Mouse (Mus musculus) heart, embryonic 15.5 days (tissue): ENCODE results near the gene 1700069L16Rik. TPM values are rescaled to one million over a fixed set of nuclear protein-coding genes. Genes with fewer than 3 reads are reported as not detected.
A peak's percentile ranks its signal among the peaks of the same experiment; 100 is the strongest.

Source experiments
- ATAC-seq: fragments of 200-750 bp; cut with Nextera tagmentation; replicated peaks from 2 replicates; pipeline ENCODE4 v1.8.0; 2017; ENCODE audit warnings: low read depth, moderate TSS enrichment; ENCODE audit not compliant: insufficient number of reproducible peaks, insufficient read depth, low FRiP score
- H3K27ac ChIP-seq: fragments of 300-500 bp; sonication (generic); 2 replicates; pipeline ENCODE4 v1.5.1; 2015; ENCODE audit warnings: mild to moderate bottlenecking, inconsistent platforms
- H3K27me3 ChIP-seq: fragments of 300-500 bp; sonication (generic); 2 replicates; pipeline ENCODE4 v1.6.1; 2015; ENCODE audit warnings: inconsistent platforms
- H3K36me3 ChIP-seq: fragments of 300-500 bp; sonication (generic); 2 replicates; pipeline ENCODE4 v1.6.1; 2015; ENCODE audit warnings: mild to moderate bottlenecking, inconsistent platforms
- H3K4me1 ChIP-seq: fragments of 300-500 bp; sonication (generic); replicated peaks from 2 replicates; pipeline ENCODE4 v1.6.1; 2015; ENCODE audit warnings: inconsistent platforms
- H3K4me2 ChIP-seq: fragments of 300-500 bp; sonication (generic); 2 replicates; pipeline ENCODE4 v1.6.1; 2015; ENCODE audit warnings: inconsistent platforms, mild to moderate bottlenecking, moderate library complexity
- H3K4me3 ChIP-seq: fragments of 300-500 bp; sonication (generic); 2 replicates; pipeline ENCODE4 v1.5.1; 2015; ENCODE audit warnings: mild to moderate bottlenecking, inconsistent platforms
- H3K9ac ChIP-seq: fragments of 300-500 bp; sonication (generic); 2 replicates; pipeline ENCODE4 v1.6.1; 2015; ENCODE audit warnings: mild to moderate bottlenecking, inconsistent platforms
- H3K9me3 ChIP-seq: fragments of 300-500 bp; sonication (generic); replicated peaks from 2 replicates; pipeline ENCODE4 v1.6.1; 2016; ENCODE audit warnings: inconsistent platforms
- WGBS: fragments of 180-500 bp; shearing (Covaris S2); methylation state at CpG from one replicate; pipeline ENCODE4 v1.1.7; 2015; ENCODE audit warnings: mixed read lengths; 5-methylcytosine and 5-hydroxymethylcytosine counted together
- polyA plus RNA-seq: library from polyadenylated mRNA; unstranded; fragments of >200 nt; fragmentation: Nextera tagmentation; extraction: Ambion mirVana; gene quantifications from 2 replicates; pipeline ENCODE4 v1.2.1, GENCODE M21; 2015

The 1700069L16Rik gene
- polyA plus RNA-seq, result not detected in 2 replicates

GRCm38 (mm10) chr5:113724446-113724845, at the start of gene 1700069L16Rik:
Gene 1700069L16Rik, minus strand, starts transcription at chr5:113724772.
- Histone ChIP-seq H3K27ac (no peak within 1 kb of the TSS), H3K4me2 (no peak within 1 kb of the TSS), H3K4me1 (no peaks in the 10 kb centered on the region), H3K27me3 (peaks cover 28% of the 10 kb centered on the region), H3K4me3 (no peak within 1 kb of the TSS), H3K36me3 (no peaks in the 10 kb centered on the region), H3K9ac (no peak within 1 kb of the TSS), H3K9me3 (no peaks in the 10 kb centered on the region)
- WGBS, result 2% methylated on average over 15 of the region's 15 CpGs
- 0 out of 2 replicates have a peak, but pooled peaks have one; percentile 18 for ATAC-seq

- Histone ChIP-seq H3K4me2 (peak overlapping the region; percentile 96), H3K4me3 (peak overlapping the region; percentile 100), H3K27me3 (no peaks in the 10 kb centered on the region), H3K36me3 (peaks cover 40% of the 10 kb centered on the region), H3K27ac (no peak overlapping the region), H3K9ac (peak overlapping the region; percentile 77; the same call in 1 of the 2 replicates), H3K9me3 (no peaks in the 10 kb centered on the region), H3K4me1 (peaks cover 24% of the 10 kb centered on the region)
- ATAC-seq, result peak; percentile 25; the same call in 1 of the 2 replicates
- under 1% methylated on average over 7 of the region's 7 CpGs for WGBS
These were observed 49.1 kb upstream of the 1700069L16Rik start for GRCm38 (mm10) chr5:113773664-113774063.

GRCm38 (mm10) chr5:113772905-113773519, 48.4 kb upstream of the 1700069L16Rik start:
- Histone ChIP-seq H3K4me3 (peak overlapping the region; percentile 100), H3K4me1 (peaks cover 28% of the 10 kb centered on the region), H3K9ac (peak overlapping the region; percentile 77), H3K36me3 (peaks cover 40% of the 10 kb centered on the region), H3K4me2 (peak overlapping the region; percentile 96), H3K27me3 (no peaks in the 10 kb centered on the region), H3K9me3 (no peaks in the 10 kb centered on the region), H3K27ac (peak overlapping the region; percentile 97)
- WGBS, result 2% methylated on average over 23 of the region's 38 CpGs
- ATAC-seq, result peak; percentile 5; the same call in 1 of the 2 replicates

GRCm38 (mm10) chr5:113772450-113772895, 47.9 kb upstream of the 1700069L16Rik start, which contains the start of the genes Sart3 and Iscu:
Gene Sart3, minus strand, starts transcription at chr5:113772510.
Gene Iscu, plus strand, starts transcription at chr5:113772748.
- peak; percentile 90 for ATAC-seq
- H3K4me3 ChIP-seq, result peak within 1 kb of the TSS; percentile 100
- H3K27me3 ChIP-seq, result no peaks in the 10 kb centered on the region
- peaks cover 43% of the 10 kb centered on the region for H3K36me3 ChIP-seq
- peak within 1 kb of the TSS; percentile 96 for H3K4me2 ChIP-seq
- peak within 1 kb of the TSS; percentile 98 for H3K9ac ChIP-seq
- H3K9me3 ChIP-seq, result no peaks in the 10 kb centered on the region
- under 1% methylated on average over 49 of the region's 49 CpGs for WGBS
- peak within 1 kb of the TSS; percentile 97 for H3K27ac ChIP-seq
- H3K4me1 ChIP-seq, result peaks cover 28% of the 10 kb centered on the region

GRCm38 (mm10) chr5:113771213-113772162, 46.9 kb upstream of the 1700069L16Rik start:
- Histone ChIP-seq H3K4me2 (peak overlapping the region; percentile 96), H3K9ac (peak overlapping the region; percentile 98), H3K36me3 (peaks cover 42% of the 10 kb centered on the region), H3K4me1 (peaks cover 28% of the 10 kb centered on the region), H3K4me3 (peak overlapping the region; percentile 100), H3K9me3 (no peaks in the 10 kb centered on the region), H3K27me3 (no peaks in the 10 kb centered on the region), H3K27ac (peak overlapping the region; percentile 97)
- peak; percentile 79 for ATAC-seq
- WGBS, result under 1% methylated on average over 92 of the region's 97 CpGs

- H3K9ac ChIP-seq, result no peak overlapping the region
- H3K4me1 ChIP-seq, result peaks cover 25% of the 10 kb centered on the region
- no peak overlapping the region for H3K4me2 ChIP-seq
- no peak for ATAC-seq
- H3K9me3 ChIP-seq, result no peaks in the 10 kb centered on the region
- H3K36me3 ChIP-seq, result peaks cover 29% of the 10 kb centered on the region
- 91% methylated on average over 8 of the region's 8 CpGs for WGBS
- H3K27ac ChIP-seq, result no peak overlapping the region
- H3K27me3 ChIP-seq, result no peaks in the 10 kb centered on the region
- H3K4me3 ChIP-seq, result no peak overlapping the region
These were observed 44.2 kb upstream of the 1700069L16Rik start for GRCm38 (mm10) chr5:113768806-113769205.

GRCm38 (mm10) chr5:113765641-113766526, 41.3 kb upstream of the 1700069L16Rik start:
- Histone ChIP-seq H3K9ac (no peak overlapping the region), H3K27me3 (no peaks in the 10 kb centered on the region), H3K4me3 (no peak overlapping the region), H3K4me1 (peaks cover 18% of the 10 kb centered on the region), H3K36me3 (peaks cover 55% of the 10 kb centered on the region), H3K4me2 (no peak overlapping the region), H3K9me3 (no peaks in the 10 kb centered on the region), H3K27ac (no peak overlapping the region)
- WGBS, result 82% methylated on average over 13 of the region's 13 CpGs
- no peak for ATAC-seq

GRCm38 (mm10) chr5:113764426-113764825, 39.9 kb upstream of the 1700069L16Rik start:
- Histone ChIP-seq H3K4me2 (no peak overlapping the region), H3K36me3 (peaks cover 69% of the 10 kb centered on the region), H3K9me3 (no peaks in the 10 kb centered on the region), H3K4me3 (no peak overlapping the region), H3K4me1 (peaks cover 5% of the 10 kb centered on the region), H3K9ac (no peak overlapping the region), H3K27me3 (no peaks in the 10 kb centered on the region), H3K27ac (no peak overlapping the region)
- WGBS, result 85% methylated on average over 7 of the region's 7 CpGs
- no peak for ATAC-seq

GRCm38 (mm10) chr5:113761585-113761984, 37.0 kb upstream of the 1700069L16Rik start:
- Histone ChIP-seq H3K4me3 (no peak overlapping the region), H3K27me3 (no peaks in the 10 kb centered on the region), H3K27ac (no peak overlapping the region), H3K4me1 (no peaks in the 10 kb centered on the region; the same call in 1 of the 2 replicates), H3K4me2 (no peak overlapping the region), H3K9me3 (no peaks in the 10 kb centered on the region), H3K36me3 (peaks cover 74% of the 10 kb centered on the region), H3K9ac (no peak overlapping the region)
- ATAC-seq, result no peak
- WGBS, result 93% methylated on average over 2 of the region's 2 CpGs

GRCm38 (mm10) chr5:113755347-113756030, 30.9 kb upstream of the 1700069L16Rik start:
- no peak overlapping the region for H3K4me3 ChIP-seq
- no peak overlapping the region for H3K4me2 ChIP-seq
- H3K9ac ChIP-seq, result no peak overlapping the region
- H3K4me1 ChIP-seq, result no peaks in the 10 kb centered on the region
- no peak for ATAC-seq
- H3K36me3 ChIP-seq, result peaks cover 95% of the 10 kb centered on the region
- H3K27ac ChIP-seq, result no peak overlapping the region
- H3K27me3 ChIP-seq, result no peaks in the 10 kb centered on the region
- WGBS, result 86% methylated on average over 15 of the region's 15 CpGs
- no peaks in the 10 kb centered on the region for H3K9me3 ChIP-seq
